Mouse (Mus musculus): ENCODE data around the gene Lonrf2. TPM values are rescaled to one million over a fixed set of nuclear protein-coding genes. Genes with fewer than 3 reads are reported as not detected.

Lonrf2 gene
- polyA plus RNA-seq, 1 experiment from 2014 or later: 18.4 TPM

DNA sequence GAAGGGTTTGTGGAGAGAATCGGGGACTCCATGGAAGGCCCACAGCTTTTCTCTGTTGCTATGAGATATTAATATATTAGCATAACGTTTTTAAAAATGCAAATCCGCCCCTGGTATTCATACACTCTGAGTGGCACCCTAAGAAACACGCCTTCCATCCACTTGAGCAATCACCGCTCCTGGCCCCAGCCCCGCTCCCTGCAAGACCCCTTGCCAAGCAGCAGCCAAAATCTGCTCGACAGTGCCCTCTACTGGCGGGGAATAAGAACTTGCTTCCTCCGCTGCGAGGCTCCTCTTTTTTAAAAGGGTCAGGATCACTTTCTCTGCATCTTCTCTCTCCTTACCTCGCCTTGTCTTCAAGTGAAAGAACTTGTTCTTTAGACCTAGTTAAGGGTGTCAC is 68.7 kb downstream of the Lonrf2 start:
- Histone ChIP-seq H3K27ac (ENCODE audit: low read depth, low read length) (no peak overlapping the region), H3K9ac (ENCODE audit: low read depth, low read length) (no peak overlapping the region)
- WGBS: 8% methylated on average over 11 of the region's 11 CpGs

DNA sequence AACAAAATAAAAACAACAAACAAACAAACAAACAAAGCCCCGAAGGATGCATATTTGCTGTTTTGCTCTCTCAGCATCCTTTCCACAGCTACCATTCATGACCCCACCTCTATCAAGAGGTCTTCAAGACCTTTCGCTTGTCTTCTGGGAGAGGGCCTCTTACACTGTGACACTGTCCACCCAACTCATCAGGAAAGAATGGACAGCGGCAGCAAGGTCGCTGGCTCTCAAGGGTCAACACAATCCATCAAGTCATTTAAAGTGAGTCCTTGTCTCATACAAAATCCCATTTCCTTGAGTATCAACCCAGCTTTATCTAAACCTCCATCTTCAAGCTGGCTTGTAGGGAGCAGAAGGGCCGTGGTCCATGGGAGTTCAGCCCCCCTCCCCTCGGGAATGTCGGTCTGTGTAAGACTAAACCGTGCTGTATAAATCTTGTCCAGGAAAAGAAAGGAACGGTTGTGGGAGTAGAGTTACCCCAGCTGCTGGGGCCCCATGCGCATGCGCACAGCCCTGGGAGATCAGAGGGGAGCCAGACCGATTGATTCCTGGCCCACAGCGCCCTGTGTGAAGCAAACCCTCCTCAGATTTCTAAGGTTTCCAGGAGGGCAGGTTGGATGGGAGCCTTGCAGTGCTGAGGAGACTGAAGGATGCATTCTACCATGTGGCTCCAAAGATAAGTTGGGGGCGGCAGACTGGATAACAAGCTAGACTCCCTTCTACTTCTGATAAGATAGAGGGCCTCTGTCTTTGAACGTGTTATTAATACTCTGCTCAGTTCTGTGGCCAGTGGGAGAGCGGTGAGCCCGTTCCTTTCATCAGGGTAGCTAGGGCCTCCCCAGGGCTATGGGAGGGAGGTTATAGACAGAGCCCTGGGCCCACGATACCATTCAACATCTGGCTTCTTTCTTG is 69.6 kb downstream of the Lonrf2 start:
- peak overlapping the region; percentile 36; the same call in 1 of the 2 replicates for H3K27ac ChIP-seq (ENCODE audit: low read depth, low read length)
- no peak overlapping the region for H3K4me3 ChIP-seq (ENCODE audit: low read length)
- H3K9me3 ChIP-seq (ENCODE audit: control insufficient read depth, low read length): no peaks in the 10 kb centered on the region
- H3K4me2 ChIP-seq (ENCODE audit: low read length): no peak overlapping the region
- ATAC-seq: peak; percentile 48
- 27% methylated on average over 18 of the region's 18 CpGs for WGBS
- H3K27me3 ChIP-seq (replicated peaks; ENCODE audit: control insufficient read depth, insufficient read depth, low read length): no peaks in the 10 kb centered on the region
- no peak overlapping the region for H3K9ac ChIP-seq (ENCODE audit: low read depth, low read length)
- H3K36me3 ChIP-seq (ENCODE audit: control insufficient read depth, insufficient read depth, low read length): no peaks in the 10 kb centered on the region
- H3K4me1 ChIP-seq (ENCODE audit: control insufficient read depth, insufficient read depth, low read depth, low read length): peaks cover 5% of the 10 kb centered on the region

More for the DNA sequence above, 68.7 kb downstream of the Lonrf2 start:
- H3K4me3 ChIP-seq (ENCODE audit: low read length): no peak overlapping the region
- peaks cover 5% of the 10 kb centered on the region for H3K4me1 ChIP-seq (ENCODE audit: control insufficient read depth, insufficient read depth, low read depth, low read length)
- H3K27me3 ChIP-seq (replicated peaks; ENCODE audit: control insufficient read depth, insufficient read depth, low read length): no peaks in the 10 kb centered on the region
- ATAC-seq: peak; percentile 63
- H3K4me2 ChIP-seq (ENCODE audit: low read length): no peak overlapping the region
- H3K9me3 ChIP-seq (ENCODE audit: control insufficient read depth, low read length): no peaks in the 10 kb centered on the region
- no peaks in the 10 kb centered on the region for H3K36me3 ChIP-seq (ENCODE audit: control insufficient read depth, insufficient read depth, low read length)

DNA sequence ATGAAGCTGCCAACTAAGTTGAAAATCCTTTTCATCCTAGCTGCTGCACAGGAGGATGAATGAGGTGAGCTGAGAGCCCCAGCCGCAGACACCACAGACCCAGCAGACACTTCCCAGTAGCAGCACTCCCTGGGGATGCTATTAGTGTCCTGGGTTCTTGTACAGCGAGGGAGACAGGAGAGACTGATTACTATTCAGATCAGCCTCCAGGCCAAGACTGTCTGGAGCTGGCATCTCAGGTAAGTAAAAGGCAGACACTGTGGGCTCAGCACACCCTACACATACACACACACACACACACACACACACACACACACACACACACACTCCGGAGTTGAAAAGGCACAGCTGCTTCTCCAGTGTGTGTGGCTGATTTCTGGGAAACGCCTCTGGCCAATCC is 70.3 kb downstream of the Lonrf2 start:
- Histone ChIP-seq H3K4me2 (ENCODE audit: low read length) (no peak overlapping the region), H3K9me3 (ENCODE audit: control insufficient read depth, low read length) (no peaks in the 10 kb centered on the region), H3K36me3 (ENCODE audit: control insufficient read depth, insufficient read depth, low read length) (no peaks in the 10 kb centered on the region), H3K4me3 (ENCODE audit: low read length) (no peak overlapping the region), H3K27me3 (replicated peaks; ENCODE audit: control insufficient read depth, insufficient read depth, low read length) (no peaks in the 10 kb centered on the region), H3K4me1 (ENCODE audit: control insufficient read depth, insufficient read depth, low read depth, low read length) (peaks cover 5% of the 10 kb centered on the region), H3K27ac (ENCODE audit: low read depth, low read length) (no peak overlapping the region), H3K9ac (ENCODE audit: low read depth, low read length) (no peak overlapping the region)
- WGBS: 35% methylated on average over 4 of the region's 4 CpGs
- ATAC-seq: peak; percentile 46; the same call in 1 of the 2 replicates

DNA sequence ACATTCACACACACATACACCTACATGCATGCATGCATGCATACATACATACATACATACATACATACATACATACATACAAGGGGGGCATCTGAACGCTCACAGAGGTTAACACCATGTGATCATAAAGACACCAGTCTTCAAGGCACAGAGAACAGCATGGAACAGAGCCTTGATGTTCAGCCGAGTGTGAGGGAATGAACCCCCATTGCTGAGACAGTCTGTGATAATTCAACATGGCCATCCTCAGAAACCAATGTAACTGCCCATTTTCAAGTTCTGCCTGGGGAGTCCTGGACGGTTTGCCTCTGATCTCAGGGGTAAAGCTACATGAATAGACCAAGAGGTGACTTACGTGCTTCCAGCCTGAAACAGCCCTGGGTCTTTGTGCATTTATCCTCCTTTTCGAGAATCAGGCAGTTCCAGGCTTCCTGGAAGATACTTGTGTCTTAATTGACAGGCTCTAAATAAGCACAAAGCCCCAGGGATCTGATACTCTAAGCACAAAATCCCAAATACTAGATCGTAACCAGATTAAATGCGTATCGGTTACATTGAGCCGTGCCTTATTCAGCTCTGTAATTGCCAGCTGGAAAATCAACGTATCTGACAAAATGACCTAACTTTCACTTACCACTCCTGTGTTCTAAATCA is 72.4 kb downstream of the Lonrf2 start:
- ATAC-seq: no peak
- no peaks in the 10 kb centered on the region for H3K36me3 ChIP-seq (ENCODE audit: control insufficient read depth, insufficient read depth, low read length)
- H3K4me2 ChIP-seq (ENCODE audit: low read length): no peak overlapping the region
- no peak overlapping the region for H3K9ac ChIP-seq (ENCODE audit: low read depth, low read length)
- 55% methylated on average over 10 of the region's 10 CpGs for WGBS
- no peak overlapping the region for H3K4me3 ChIP-seq (ENCODE audit: low read length)
- no peak overlapping the region for H3K27ac ChIP-seq (ENCODE audit: low read depth, low read length)
- peaks cover 5% of the 10 kb centered on the region for H3K4me1 ChIP-seq (ENCODE audit: control insufficient read depth, insufficient read depth, low read depth, low read length)
- H3K27me3 ChIP-seq (replicated peaks; ENCODE audit: control insufficient read depth, insufficient read depth, low read length): no peaks in the 10 kb centered on the region
- H3K9me3 ChIP-seq (ENCODE audit: control insufficient read depth, low read length): no peaks in the 10 kb centered on the region

DNA sequence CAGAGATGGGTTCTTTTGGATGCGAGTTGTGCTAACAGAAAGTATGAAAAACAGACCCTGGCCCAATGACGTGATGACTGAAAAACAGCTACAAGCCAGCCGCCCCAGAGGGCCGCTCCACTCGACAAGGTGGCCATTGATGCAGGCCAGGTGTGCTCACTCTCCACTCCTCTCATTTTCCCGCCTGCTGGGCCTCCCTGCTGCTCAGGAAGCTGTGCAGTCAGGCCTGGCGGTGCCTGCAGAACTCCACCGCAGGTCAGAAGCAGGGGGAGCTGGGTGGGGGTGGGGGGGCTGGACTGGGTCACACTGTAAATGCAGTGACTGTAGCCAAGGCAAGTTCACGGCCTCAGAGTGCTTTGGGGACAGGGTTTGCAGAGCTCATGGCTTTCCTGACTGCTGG is 76.1 kb downstream of the Lonrf2 start:
- no peak overlapping the region for H3K27ac ChIP-seq (ENCODE audit: low read depth, low read length)
- no peaks in the 10 kb centered on the region; the same call in 1 of the 2 replicates for H3K9me3 ChIP-seq (ENCODE audit: control insufficient read depth, low read length)
- 0 out of 2 replicates have a peak, but pooled peaks cover 2% of the 10 kb centered on the region for H3K4me1 ChIP-seq (ENCODE audit: control insufficient read depth, insufficient read depth, low read depth, low read length)
- no peak overlapping the region for H3K4me3 ChIP-seq (ENCODE audit: low read length)
- 49% methylated on average over 9 of the region's 9 CpGs for WGBS
- no peaks in the 10 kb centered on the region for H3K27me3 ChIP-seq (replicated peaks; ENCODE audit: control insufficient read depth, insufficient read depth, low read length)
- ATAC-seq: no peak
- H3K9ac ChIP-seq (ENCODE audit: low read depth, low read length): no peak overlapping the region
- no peak overlapping the region for H3K4me2 ChIP-seq (ENCODE audit: low read length)
- no peaks in the 10 kb centered on the region for H3K36me3 ChIP-seq (ENCODE audit: control insufficient read depth, insufficient read depth, low read length)

DNA sequence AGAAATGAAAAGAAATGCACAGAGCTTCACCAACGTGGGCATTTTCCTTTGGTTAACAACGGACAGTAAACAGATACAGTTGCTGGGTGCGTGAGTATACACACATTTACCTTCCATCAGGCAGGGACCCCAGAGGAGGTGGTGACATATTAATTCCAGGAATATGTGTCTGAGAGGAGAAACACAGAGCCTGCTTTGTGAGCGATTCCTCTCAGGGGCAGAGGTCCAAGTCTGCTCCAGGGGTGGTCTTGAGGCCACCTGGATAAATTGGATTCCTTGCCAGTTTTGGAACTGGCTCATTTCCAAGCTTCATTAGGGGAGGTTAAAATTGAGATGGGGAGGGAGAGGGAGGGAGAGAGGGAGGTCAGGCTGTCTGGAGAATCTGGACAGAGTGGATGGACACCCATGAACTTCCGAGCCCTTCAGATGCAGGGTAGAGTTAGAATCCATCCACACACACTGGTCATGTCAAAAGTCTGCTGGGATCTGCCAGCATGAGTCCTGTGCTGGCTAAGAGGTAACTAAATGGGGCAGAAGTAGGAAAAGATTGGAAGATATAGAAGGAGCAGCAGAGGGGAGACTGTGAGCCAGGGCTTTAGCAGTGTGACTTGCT is 78.6 kb downstream of the Lonrf2 start:
- Histone ChIP-seq H3K9me3 (ENCODE audit: control insufficient read depth, low read length) (no peaks in the 10 kb centered on the region; the same call in 1 of the 2 replicates), H3K36me3 (ENCODE audit: control insufficient read depth, insufficient read depth, low read length) (no peaks in the 10 kb centered on the region), H3K4me2 (ENCODE audit: low read length) (no peak overlapping the region), H3K4me3 (ENCODE audit: low read length) (no peak overlapping the region), H3K9ac (ENCODE audit: low read depth, low read length) (no peak overlapping the region), H3K27me3 (replicated peaks; ENCODE audit: control insufficient read depth, insufficient read depth, low read length) (no peaks in the 10 kb centered on the region), H3K27ac (ENCODE audit: low read depth, low read length) (no peak overlapping the region), H3K4me1 (ENCODE audit: control insufficient read depth, insufficient read depth, low read depth, low read length) (0 out of 2 replicates have a peak, but pooled peaks cover 2% of the 10 kb centered on the region)
- ATAC-seq: no peak
- 49% methylated on average over 5 of the region's 5 CpGs for WGBS

DNA sequence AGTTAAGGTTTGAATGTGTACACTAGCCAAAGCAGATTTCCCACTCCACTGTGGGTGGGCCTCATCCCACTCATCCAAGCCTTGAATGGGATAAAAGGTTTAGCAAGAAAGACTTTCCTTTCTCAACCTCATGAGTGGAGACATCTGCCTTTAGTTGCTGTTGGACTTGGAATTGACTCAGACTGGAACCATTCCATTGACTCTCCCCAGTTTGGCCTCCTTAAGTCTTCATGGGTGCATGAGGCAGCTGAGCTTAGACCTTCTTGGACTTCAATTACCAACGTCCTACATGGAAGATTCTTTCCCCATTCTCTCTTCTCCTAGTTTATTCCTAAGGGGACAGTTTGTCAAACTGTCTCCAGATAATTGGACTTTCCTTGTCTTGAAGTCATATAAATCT is 92.6 kb downstream of the Lonrf2 start:
- no peak overlapping the region for H3K9ac ChIP-seq (ENCODE audit: low read depth, low read length)
- no peak overlapping the region for H3K4me3 ChIP-seq (ENCODE audit: low read length)
- H3K36me3 ChIP-seq (ENCODE audit: control insufficient read depth, insufficient read depth, low read length): no peaks in the 10 kb centered on the region
- H3K27me3 ChIP-seq (replicated peaks; ENCODE audit: control insufficient read depth, insufficient read depth, low read length): no peaks in the 10 kb centered on the region
- H3K4me2 ChIP-seq (ENCODE audit: low read length): no peak overlapping the region
- ATAC-seq: no peak
- no peaks in the 10 kb centered on the region for H3K9me3 ChIP-seq (ENCODE audit: control insufficient read depth, low read length)
- 52% methylated on average over 1 of the region's 1 CpGs for WGBS
- no peaks in the 10 kb centered on the region for H3K4me1 ChIP-seq (ENCODE audit: control insufficient read depth, insufficient read depth, low read depth, low read length)
- no peak overlapping the region for H3K27ac ChIP-seq (ENCODE audit: low read depth, low read length)

Data from hindbrain, embryonic 16.5 days (tissue).